Mouse (Mus musculus) neural tube, embryonic 15.5 days (tissue): ENCODE results near the gene Caskin2. TPM values are rescaled to one million over a fixed set of nuclear protein-coding genes. Genes with fewer than 3 reads are reported as not detected.

ENCODE experiments used
- ATAC-seq: fragments of 200-750 bp; cut with Nextera tagmentation; 2 replicates; pipeline ENCODE4 v1.8.0; 2017; ENCODE audit warnings: mild to moderate bottlenecking, moderate TSS enrichment, moderate library complexity; ENCODE audit not compliant: low FRiP score
- H3K27ac ChIP-seq: fragments of 300-500 bp; sonication (generic); replicated peaks from 2 replicates; pipeline ENCODE4 v1.5.1; 2015; ENCODE audit warnings: mild to moderate bottlenecking, inconsistent platforms
- H3K27me3 ChIP-seq: fragments of 300-500 bp; sonication (generic); replicated peaks from 2 replicates; pipeline ENCODE4 v1.6.1; 2015; ENCODE audit warnings: inconsistent platforms
- H3K36me3 ChIP-seq: fragments of 300-500 bp; sonication (generic); 2 replicates; pipeline ENCODE4 v1.6.1; 2015; ENCODE audit warnings: inconsistent platforms
- H3K4me1 ChIP-seq: fragments of 300-500 bp; sonication (generic); 2 replicates; pipeline ENCODE4 v1.6.1; 2015; ENCODE audit warnings: inconsistent platforms
- H3K4me2 ChIP-seq: fragments of 300-500 bp; sonication (generic); 2 replicates; pipeline ENCODE4 v1.6.1; 2015; ENCODE audit warnings: inconsistent platforms, mild to moderate bottlenecking, moderate library complexity
- H3K4me3 ChIP-seq: fragments of 300-500 bp; sonication (generic); replicated peaks from 2 replicates; pipeline ENCODE4 v1.5.1; 2015; ENCODE audit warnings: mild to moderate bottlenecking, inconsistent platforms
- H3K9ac ChIP-seq: fragments of 300-500 bp; sonication (generic); replicated peaks from 2 replicates; pipeline ENCODE4 v1.6.1; 2015; ENCODE audit warnings: mild to moderate bottlenecking, inconsistent platforms
- H3K9me3 ChIP-seq: fragments of 300-500 bp; sonication (generic); replicated peaks from 2 replicates; pipeline ENCODE4 v1.6.1; 2016; ENCODE audit warnings: inconsistent platforms
- WGBS: fragments of 180-500 bp; shearing (Covaris S2); methylation state at CpG from one replicate; pipeline ENCODE4 v1.1.7; 2015; ENCODE audit warnings: mixed read lengths; 5-methylcytosine and 5-hydroxymethylcytosine counted together
- polyA plus RNA-seq: library from polyadenylated mRNA; unstranded; fragments of >200 nt; fragmentation: Nextera tagmentation; extraction: Ambion mirVana; gene quantifications from 2 replicates; pipeline ENCODE4 v1.2.1, GENCODE M21; 2015

Gene Caskin2
- polyA plus RNA-seq, 1 experiment from 2014 or later = 9.8 TPM

DNA sequence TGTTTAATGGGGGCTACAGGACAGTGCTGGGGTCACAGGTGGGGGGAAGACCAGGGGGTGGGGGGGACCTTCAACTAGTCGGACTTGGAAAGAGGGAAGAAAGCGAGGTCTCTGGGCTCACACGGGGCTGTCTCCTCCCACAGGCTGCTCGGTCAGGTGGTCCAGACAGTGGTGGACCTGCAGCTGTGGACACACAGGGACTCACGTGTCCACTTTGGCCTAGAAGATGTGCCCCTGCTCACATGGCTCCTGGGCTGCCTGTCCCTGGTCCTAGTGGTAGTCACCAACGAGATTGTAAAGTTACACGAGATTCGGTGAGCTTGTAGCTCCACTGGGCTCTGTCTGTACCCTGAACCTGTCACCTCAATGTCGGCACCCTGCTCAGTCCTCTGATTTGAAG lies 15.8 kb downstream of the Caskin2 start:
- Histone ChIP-seq H3K27ac (no peak overlapping the region), H3K27me3 (no peaks in the 10 kb centered on the region), H3K4me3 (no peak overlapping the region), H3K4me1 (no peaks in the 10 kb centered on the region), H3K9ac (no peak overlapping the region), H3K36me3 (peaks cover 96% of the 10 kb centered on the region), H3K9me3 (no peaks in the 10 kb centered on the region), H3K4me2 (no peak overlapping the region)
- no peak for ATAC-seq
- 87% methylated on average over 9 of the region's 9 CpGs for WGBS

DNA sequence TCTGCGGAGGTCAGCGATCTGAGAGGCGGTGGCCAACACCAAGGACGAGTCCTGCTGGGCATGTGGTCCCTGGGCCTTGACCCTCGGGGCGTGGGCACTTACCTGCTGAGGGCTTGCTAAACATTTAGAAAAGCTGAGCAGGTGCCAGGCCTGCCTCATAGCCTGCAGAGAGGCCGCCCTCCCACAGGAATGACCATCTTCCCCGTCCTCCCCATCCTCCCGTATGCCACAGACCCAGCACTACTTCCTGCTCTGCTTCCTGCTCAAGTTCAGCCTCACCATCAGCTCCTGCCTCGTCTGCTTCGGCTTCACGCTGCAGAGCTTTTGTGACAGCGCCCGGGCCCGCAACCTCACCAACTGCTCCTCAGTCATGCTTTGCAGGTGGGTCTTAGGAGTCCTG lies 16.5 kb downstream of the Caskin2 start:
- WGBS = 87% methylated on average over 15 of the region's 15 CpGs
- H3K27me3 ChIP-seq = no peaks in the 10 kb centered on the region
- no peak overlapping the region for H3K27ac ChIP-seq

DNA sequence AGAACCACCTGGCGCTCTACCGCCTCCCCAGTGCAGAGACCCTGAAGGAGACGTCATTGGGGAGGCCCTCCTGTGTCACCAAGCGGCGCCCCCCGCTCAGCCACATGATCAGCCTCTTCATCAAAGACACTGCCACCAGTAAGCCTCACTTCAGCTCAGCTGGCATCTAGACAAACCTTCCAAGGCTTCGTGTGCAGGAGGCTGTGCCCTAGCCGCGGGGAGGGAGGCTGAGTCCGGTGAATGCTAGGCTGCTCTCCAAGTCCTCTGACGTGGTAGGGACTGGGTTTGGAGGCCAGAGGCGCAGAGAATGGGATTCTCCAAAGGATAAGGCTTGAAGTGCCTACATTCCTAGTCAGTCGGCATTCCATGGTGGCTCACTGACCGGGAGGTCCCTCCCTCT lies 21.1 kb downstream of the Caskin2 start:
- Histone ChIP-seq H3K9me3 (no peaks in the 10 kb centered on the region), H3K4me3 (no peak overlapping the region), H3K4me2 (no peak overlapping the region), H3K4me1 (0 out of 2 replicates have a peak, but pooled peaks cover under 1% of the 10 kb centered on the region), H3K27me3 (no peaks in the 10 kb centered on the region), H3K27ac (no peak overlapping the region), H3K36me3 (peaks cover 81% of the 10 kb centered on the region), H3K9ac (no peak overlapping the region)
- WGBS = 90% methylated on average over 14 of the region's 14 CpGs
- ATAC-seq = no peak

More for the DNA sequence above, 16.5 kb downstream of the Caskin2 start:
- Histone ChIP-seq H3K4me1 (no peaks in the 10 kb centered on the region), H3K36me3 (peaks cover 96% of the 10 kb centered on the region), H3K4me2 (no peak overlapping the region), H3K9ac (no peak overlapping the region), H3K4me3 (no peak overlapping the region), H3K9me3 (no peaks in the 10 kb centered on the region)
- ATAC-seq = no peak

DNA sequence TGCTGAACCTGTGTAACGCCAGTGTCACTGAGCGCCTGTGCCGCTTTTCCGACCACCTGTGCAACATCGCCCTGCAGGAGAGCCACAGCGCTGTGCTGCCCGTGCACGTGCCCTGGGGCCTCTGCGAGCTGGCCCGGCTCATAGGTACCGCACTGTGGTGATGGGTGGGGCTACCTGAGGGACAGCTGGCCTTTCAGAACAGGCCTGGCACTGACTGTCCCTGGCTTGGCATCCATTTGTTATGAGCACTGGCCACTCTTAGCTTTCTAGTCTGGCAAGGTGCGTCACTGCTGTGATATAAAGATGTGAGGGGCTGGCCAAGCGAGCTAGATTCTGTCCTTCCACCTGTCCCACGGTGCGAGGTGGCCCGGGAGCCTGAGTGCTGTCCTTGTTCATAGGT lies 21.5 kb downstream of the Caskin2 start:
- Histone ChIP-seq H3K9me3 (no peaks in the 10 kb centered on the region), H3K4me3 (no peak overlapping the region), H3K27me3 (no peaks in the 10 kb centered on the region), H3K9ac (no peak overlapping the region), H3K4me2 (no peak overlapping the region), H3K27ac (no peak overlapping the region), H3K36me3 (peaks cover 77% of the 10 kb centered on the region), H3K4me1 (peaks cover 5% of the 10 kb centered on the region; the same call in 1 of the 2 replicates)
- WGBS = 97% methylated on average over 16 of the region's 16 CpGs
- ATAC-seq = no peak

DNA sequence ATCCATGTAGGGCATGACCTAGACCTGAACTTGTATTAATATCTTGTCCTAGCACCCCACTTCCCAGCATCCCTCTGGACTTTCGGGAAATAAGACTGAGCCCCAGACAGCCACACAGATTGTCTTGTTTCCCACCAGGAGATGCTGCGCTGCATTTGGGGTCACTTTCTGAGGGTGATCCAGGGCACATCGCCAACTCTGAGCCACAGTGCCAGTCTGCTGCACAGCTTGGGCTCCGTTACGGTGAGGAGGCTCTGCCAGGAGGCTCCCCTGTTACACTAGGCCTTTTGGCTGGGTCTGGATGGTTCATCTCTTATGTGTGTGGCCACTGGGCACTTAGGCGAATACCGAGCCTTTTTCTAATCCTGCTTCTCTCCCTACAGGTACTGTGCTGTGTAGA lies 23.7 kb downstream of the Caskin2 start:
- Histone ChIP-seq H3K27ac (no peak overlapping the region), H3K9me3 (no peaks in the 10 kb centered on the region), H3K27me3 (no peaks in the 10 kb centered on the region), H3K36me3 (peaks cover 55% of the 10 kb centered on the region), H3K4me3 (no peak overlapping the region), H3K4me1 (peaks cover 23% of the 10 kb centered on the region), H3K9ac (no peak overlapping the region), H3K4me2 (no peak overlapping the region)
- ATAC-seq = no peak
- WGBS = 85% methylated on average over 7 of the region's 7 CpGs

DNA sequence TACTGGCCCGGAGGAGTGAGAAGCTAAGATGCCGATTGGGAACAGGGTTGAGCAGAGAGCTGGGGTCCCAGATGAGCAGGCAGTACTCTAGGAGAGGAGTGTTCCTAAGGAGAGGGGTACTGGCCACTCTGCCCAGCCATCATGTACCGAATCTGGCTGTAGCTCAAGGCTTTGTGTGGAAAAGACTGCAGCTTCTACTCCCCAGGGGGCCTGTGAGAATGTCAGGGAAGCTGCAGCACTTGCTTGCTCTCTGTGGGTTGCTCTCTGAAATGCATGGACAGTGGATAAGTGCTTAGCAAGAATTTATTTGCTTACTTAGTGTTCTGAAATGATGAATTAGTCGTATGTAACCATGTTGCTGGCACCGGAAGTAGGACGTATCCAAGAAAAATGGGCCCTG lies 27.0 kb downstream of the Caskin2 start:
- Histone ChIP-seq H3K4me3 (no peak overlapping the region), H3K27ac (peak overlapping the region; percentile 49)

DNA sequence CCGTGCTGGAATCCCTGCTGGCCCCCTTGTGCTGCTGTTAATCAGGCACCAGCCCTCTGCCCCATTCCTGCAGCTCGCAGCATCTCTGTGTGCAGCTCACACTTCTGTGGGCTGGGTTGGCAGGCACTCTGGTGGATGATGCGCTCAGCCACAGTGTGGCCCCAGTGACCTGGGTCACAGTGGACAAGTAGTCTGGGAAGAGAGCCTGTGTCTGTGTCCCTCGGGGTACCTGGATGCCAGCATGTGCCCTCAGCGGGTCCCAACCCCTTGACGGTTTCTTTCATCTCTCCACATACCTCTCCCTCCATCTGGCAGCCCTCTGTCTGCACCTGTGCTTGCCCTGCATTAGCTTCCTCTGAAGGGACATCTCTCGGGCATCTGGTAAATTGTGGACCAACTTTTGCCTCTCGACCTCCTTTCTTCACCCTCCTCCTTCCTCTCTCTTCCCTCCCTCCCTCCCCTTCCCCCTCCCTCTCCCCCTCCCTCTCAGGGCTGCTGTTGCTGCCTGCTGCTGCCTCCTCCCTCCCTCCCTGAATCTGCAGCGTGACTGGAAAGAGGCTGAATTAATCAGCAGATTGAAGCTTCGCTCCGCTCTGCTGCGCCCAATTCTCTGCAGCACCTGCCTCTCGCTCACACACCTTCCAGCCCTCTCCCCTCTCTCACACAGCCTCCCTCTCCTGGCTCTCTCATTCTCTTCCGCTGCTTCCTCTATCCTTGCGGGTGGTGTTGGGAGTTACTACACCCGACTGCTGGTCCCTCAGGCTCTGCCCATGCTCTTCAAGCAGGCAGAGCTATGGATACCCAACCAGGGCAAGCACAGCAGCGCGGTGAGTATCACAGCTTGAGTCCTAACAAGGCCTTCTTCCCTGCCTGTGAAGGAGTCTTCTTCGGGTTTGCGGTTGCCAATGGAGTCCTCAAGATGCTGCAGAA lies 33.0 kb downstream of the Caskin2 start:
- H3K4me3 ChIP-seq = peak overlapping the region; percentile 31
- whole genome bisulfite sequencing = 9% methylated on average over 20 of the region's 20 CpGs
- no peaks in the 10 kb centered on the region for H3K36me3 ChIP-seq
- H3K4me2 ChIP-seq = peak overlapping the region; percentile 54
- no peaks in the 10 kb centered on the region for H3K9me3 ChIP-seq
- peak; percentile 77 for ATAC-seq
- peak overlapping the region; percentile 41 for H3K9ac ChIP-seq
- H3K27ac ChIP-seq = peak overlapping the region; percentile 87
- no peaks in the 10 kb centered on the region for H3K27me3 ChIP-seq
- H3K4me1 ChIP-seq = peaks cover 70% of the 10 kb centered on the region

More for the DNA sequence above, 27.0 kb downstream of the Caskin2 start:
- 60% methylated on average over 6 of the region's 6 CpGs for WGBS
- Histone ChIP-seq H3K27me3 (no peaks in the 10 kb centered on the region), H3K36me3 (peaks cover 22% of the 10 kb centered on the region), H3K9ac (no peak overlapping the region), H3K4me2 (no peak overlapping the region), H3K4me1 (peaks cover 41% of the 10 kb centered on the region), H3K9me3 (no peaks in the 10 kb centered on the region)
- ATAC-seq = no peak

DNA sequence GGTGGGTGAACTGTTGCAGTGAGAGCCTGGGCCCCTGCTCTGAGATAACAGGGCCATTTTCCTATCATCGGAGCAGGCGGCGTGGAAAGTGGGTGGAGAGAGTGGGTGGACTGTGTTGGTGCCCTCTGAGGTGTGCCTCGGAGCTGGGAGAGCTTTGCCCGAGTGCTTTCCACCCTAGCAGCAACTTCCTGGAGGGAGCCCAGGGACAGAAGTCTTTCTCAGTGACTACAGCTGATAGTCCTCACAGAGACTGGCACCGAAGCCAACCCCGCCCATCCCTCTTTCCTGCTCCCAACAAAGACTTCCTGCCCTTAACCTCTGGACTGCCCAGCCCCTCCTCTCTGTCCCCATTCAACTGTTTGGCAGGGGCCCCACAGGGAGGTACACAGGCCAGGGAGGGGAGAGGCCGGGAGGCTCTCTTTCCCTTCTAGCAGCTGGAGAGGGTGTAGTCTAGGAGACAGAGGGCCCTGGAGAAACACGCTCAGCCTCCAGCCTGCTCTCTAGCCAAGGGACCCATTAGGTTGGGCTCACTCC lies 34.3 kb downstream of the Caskin2 start:
- peak; percentile 71 for ATAC-seq
- Histone ChIP-seq H3K4me3 (no peak overlapping the region), H3K36me3 (no peaks in the 10 kb centered on the region), H3K27me3 (no peaks in the 10 kb centered on the region), H3K4me2 (peak overlapping the region; percentile 19; the same call in 1 of the 2 replicates), H3K4me1 (peaks cover 71% of the 10 kb centered on the region), H3K9me3 (no peaks in the 10 kb centered on the region), H3K9ac (no peak overlapping the region), H3K27ac (peak overlapping the region; percentile 87)
- 6% methylated on average over 9 of the region's 9 CpGs for WGBS

DNA sequence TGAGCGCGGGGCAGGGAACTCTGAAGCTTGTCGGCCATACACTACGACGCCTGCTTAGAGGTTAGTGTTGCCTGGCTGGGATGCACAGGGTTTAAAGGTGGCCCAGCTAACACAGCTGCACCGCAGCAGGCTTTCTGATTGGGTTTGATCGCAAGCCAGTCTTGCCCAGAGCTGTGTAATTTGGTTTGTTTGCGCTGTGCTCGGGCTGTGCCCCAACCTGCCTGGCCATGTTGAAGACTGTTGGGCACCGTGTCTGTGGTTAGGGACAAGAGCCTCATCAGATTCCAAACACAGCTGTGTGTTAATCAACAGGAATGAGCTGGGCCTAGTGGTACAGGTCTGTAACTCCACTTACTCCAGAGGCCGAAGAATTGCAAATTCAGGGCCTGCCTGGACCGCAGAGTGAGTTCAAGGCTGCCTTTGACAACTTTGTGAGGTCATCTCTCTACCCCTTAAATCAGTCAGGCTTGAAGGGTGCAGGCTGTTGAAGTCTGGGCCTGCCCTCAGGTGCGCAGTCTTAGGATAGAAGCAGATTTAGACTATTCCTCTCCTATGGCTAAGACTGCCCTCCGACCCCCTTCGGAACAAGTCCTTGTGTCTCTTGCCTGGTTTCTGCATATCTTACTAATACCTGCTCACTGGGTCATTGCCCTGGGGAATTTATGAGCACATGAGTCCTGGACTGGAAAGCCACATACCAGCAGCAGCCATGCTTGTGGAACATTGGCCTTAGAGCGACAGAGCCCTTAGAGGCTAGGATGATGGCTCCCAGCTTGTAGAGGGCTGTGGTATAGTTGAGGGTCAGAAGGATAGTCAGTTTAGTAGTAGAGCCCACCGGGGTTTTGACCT lies 35.7 kb downstream of the Caskin2 start:
- WGBS = 86% methylated on average over 17 of the region's 17 CpGs
- Histone ChIP-seq H3K36me3 (no peaks in the 10 kb centered on the region), H3K9ac (no peak overlapping the region), H3K4me3 (no peak overlapping the region), H3K4me2 (no peak overlapping the region), H3K27ac (no peak overlapping the region), H3K27me3 (no peaks in the 10 kb centered on the region), H3K9me3 (no peaks in the 10 kb centered on the region), H3K4me1 (peaks cover 65% of the 10 kb centered on the region)
- ATAC-seq = no peak

DNA sequence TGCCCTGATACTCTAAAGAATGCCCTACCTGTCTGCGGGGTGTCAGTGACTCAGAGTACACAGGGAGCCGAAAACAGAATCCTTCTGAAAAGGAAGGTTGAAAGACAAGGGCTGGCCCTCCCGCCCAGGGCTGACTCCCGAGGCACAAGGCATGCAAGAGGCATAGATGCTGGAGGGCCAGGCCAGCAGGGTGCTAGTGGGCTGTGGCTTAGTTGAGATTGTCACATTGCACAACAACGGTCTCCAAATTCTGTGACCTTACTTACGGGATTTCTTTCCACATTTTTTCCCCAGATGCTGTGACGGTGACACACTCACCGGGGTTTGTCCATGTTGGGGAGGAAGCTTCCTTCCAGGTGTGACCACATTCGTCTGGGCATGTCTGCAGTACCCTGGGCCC lies 36.5 kb downstream of the Caskin2 start:
- Histone ChIP-seq H3K4me1 (peaks cover 57% of the 10 kb centered on the region), H3K36me3 (no peaks in the 10 kb centered on the region), H3K4me2 (no peak overlapping the region), H3K9me3 (no peaks in the 10 kb centered on the region), H3K27ac (no peak overlapping the region), H3K27me3 (no peaks in the 10 kb centered on the region), H3K9ac (no peak overlapping the region), H3K4me3 (no peak overlapping the region)
- 70% methylated on average over 9 of the region's 9 CpGs for WGBS
- ATAC-seq = no peak

DNA sequence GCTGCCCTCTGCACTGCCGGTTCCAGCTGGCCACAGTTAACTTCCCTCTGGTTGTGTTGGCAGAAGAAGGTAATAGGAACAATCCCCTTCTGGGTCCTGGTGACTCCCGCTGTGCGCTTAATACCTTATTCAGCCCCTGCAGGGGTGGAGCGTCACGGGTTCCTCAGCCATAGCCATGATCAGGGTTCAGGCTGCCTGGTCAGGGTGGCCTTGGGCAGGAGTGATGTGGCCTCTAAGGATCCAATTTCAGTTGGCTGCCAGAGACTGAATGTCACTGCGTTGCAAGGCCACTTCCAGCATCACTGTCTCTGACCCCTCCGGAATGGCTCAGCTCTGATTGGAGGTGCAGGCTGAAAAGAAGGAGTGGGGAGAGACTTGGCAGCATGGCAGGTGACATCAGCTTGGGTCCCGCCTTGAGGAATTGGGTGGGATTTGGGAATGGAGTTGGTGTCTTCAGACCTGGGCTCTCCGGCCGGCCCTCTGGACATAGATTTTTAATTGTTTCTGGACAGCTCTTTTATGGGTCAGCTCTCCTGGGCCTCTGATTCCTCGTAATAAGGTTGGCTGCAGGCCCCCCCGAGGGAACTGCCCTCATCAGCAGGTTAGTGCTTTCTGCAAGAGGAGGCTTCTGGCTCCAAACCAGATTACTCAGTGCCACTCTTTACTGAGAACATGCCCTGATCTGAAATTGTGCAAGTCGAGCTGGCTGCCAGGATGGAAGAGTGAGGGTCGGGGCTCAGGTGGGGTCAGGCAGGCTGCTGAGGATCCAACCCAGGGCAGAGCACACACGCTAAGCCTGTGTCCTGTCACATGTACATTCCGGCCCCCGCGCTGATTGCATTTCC lies 37.4 kb downstream of the Caskin2 start:
- no peaks in the 10 kb centered on the region for H3K27me3 ChIP-seq
- peaks cover 48% of the 10 kb centered on the region for H3K4me1 ChIP-seq
- peak overlapping the region; percentile 54; the same call in 1 of the 2 replicates for H3K27ac ChIP-seq
- no peaks in the 10 kb centered on the region for H3K36me3 ChIP-seq
- no peak overlapping the region for H3K4me3 ChIP-seq
- H3K4me2 ChIP-seq = peak overlapping the region; percentile 22
- 31% methylated on average over 18 of the region's 18 CpGs for WGBS
- H3K9me3 ChIP-seq = no peaks in the 10 kb centered on the region
- H3K9ac ChIP-seq = no peak overlapping the region; the same call in 1 of the 2 replicates
- no peak for ATAC-seq
